26 mouse cellular contexts compared by ENCODE assay signal in the genomic region with DNA sequence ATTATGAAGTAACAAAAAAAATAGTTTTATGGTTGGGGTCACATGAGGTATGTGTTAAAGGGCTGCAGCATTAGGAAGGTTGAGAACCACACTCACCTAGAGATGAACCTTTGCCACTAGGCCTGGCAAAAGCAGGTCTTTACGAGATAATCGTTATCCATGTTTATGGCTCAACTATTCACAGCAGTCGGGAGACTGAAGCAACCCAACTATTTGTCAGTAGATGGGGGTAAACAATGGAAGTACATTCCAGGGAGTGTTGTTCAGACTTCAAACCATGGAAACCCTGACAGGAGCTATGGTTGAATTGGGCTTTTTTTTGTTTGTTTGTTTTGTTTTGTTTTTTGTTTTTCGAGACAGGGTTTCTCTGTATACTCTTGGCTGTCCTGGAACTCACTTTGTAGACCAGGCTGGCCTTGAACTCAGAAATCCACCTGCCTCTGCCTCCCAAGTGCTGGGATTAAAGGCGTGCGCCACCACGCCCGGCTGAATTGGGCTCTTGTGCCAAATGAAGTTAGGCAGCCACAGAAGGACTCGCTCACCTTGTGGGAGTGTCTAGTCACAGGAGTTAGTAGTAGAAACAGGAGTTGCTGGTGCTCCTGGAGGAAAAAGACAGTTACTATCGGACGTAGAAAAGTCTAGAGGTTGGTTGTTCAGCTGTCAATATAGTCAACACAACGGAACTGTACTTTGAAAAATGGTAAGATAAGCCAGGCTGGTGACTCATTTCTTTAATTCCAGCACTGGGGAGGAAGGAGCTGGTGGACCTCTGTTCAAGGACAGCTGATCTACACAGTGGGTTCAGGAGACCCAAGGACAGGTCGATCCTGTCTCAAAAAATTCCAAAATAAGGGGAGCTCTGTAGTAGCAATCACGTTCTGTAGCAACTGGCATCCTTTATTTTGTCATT. TPM values are rescaled to one million over a fixed set of nuclear protein-coding genes. Genes with fewer than 3 reads are reported as not detected.
DNase-seq lines count a peak whose midpoint lies in the region; ATAC-seq and TF ChIP-seq lines count a peak whose summit lies in the region.
"Had no signal": no experiment of that assay in that cellular context is flagged by ENCODE, and none has a peak within 500 bp of the region (broad histone marks: within the 10 kb centered on the region; RNA-seq: fewer than 3 reads in every experiment).

No protein-coding gene starts in this region.

- TF ChIP-seq POLR2A in small intestine, adult 2 months (IDR thresholded peaks at IDR 0.05; ENCODE audit: low read depth, low read length): no peak

- peaks cover 9% of the 10 kb centered on the region; the same call in 1 of the 2 replicates for H3K4me1 ChIP-seq in kidney, embryonic 14.5 days (ENCODE audit: control insufficient read depth, insufficient read depth, low read length)
- peaks cover 11% of the 10 kb centered on the region; the same call in 1 of the 2 replicates for H3K4me1 ChIP-seq in small intestine, adult 2 months (ENCODE audit: control insufficient read depth, insufficient read depth, insufficient read length, low read length)

- H3K27ac ChIP-seq in kidney, embryonic 14.5 days (ENCODE audit: low read depth, low read length): no peak overlapping the region
- peak overlapping the region; percentile 68 for H3K27ac ChIP-seq in small intestine, adult 2 months (ENCODE audit: insufficient read depth, low read depth, low read length)
- H3K27ac ChIP-seq: embryonic facial prominence, embryonic 13.5 days; heart, embryonic 15.5 days; hindbrain, embryonic 12.5 days; kidney, postnatal 0 days; limb, embryonic 15.5 days; midbrain, embryonic 12.5 days; neural tube, embryonic 12.5 days had no signal

- no peak for ATAC-seq in kidney, embryonic 14.5 days (ENCODE audit: low FRiP score, low TSS enrichment)
- ATAC-seq: CD4-positive, CD25-positive, alpha-beta regulatory T cell, adult 4 months; forebrain, embryonic 14.5 days; inflammation-experienced regulatory T-cells, adult 6 months had no signal

- no peak overlapping the region for H3K4me3 ChIP-seq in kidney, embryonic 14.5 days (ENCODE audit: low read length)
- H3K4me3 ChIP-seq in small intestine, adult 2 months (ENCODE audit: low read depth, low read length): no peak overlapping the region
- H3K4me3 ChIP-seq: embryonic facial prominence, embryonic 13.5 days; heart, embryonic 15.5 days; hindbrain, embryonic 12.5 days; limb, embryonic 15.5 days; midbrain, embryonic 12.5 days; neural tube, embryonic 12.5 days had no signal

- intact Hi-C loops in left cerebral cortex, postnatal 4 days (cut with DNase I): no loop called here
- intact Hi-C loops in heart, postnatal 10 days (cut with DNase I): no loop called here

- H3K9ac ChIP-seq in kidney, embryonic 14.5 days (ENCODE audit: low read depth, low read length): no peak overlapping the region
- H3K9ac ChIP-seq: embryonic facial prominence, embryonic 13.5 days; heart, embryonic 15.5 days; hindbrain, embryonic 12.5 days; limb, embryonic 15.5 days; midbrain, embryonic 12.5 days; neural tube, embryonic 12.5 days had no signal

- TF ChIP-seq CTCF in small intestine, adult 2 months (IDR thresholded peaks at IDR 0.05; ENCODE audit: extremely low read depth, insufficient read length, insufficient replicate concordance, low read depth, low read length): no peak

- H3K27me3 ChIP-seq in kidney, embryonic 14.5 days (ENCODE audit: control insufficient read depth, insufficient read depth, low read length): no peaks in the 10 kb centered on the region
- no peaks in the 10 kb centered on the region for H3K27me3 ChIP-seq in small intestine, adult 2 months (ENCODE audit: control insufficient read depth, insufficient read depth, low read length)
- H3K27me3 ChIP-seq: embryonic facial prominence, embryonic 13.5 days; heart, embryonic 15.5 days; hindbrain, embryonic 12.5 days; limb, embryonic 15.5 days; midbrain, embryonic 12.5 days; neural tube, embryonic 12.5 days had no signal

- no peaks in the 10 kb centered on the region for H3K9me3 ChIP-seq in kidney, embryonic 14.5 days (ENCODE audit: control insufficient read depth, low read length)
- H3K9me3 ChIP-seq: embryonic facial prominence, embryonic 13.5 days; heart, embryonic 15.5 days; hindbrain, embryonic 12.5 days; limb, embryonic 15.5 days; midbrain, embryonic 12.5 days; neural tube, embryonic 12.5 days had no signal

- no peak overlapping the region for H3K4me2 ChIP-seq in kidney, embryonic 14.5 days (replicated peaks; ENCODE audit: low read depth, low read length)
- H3K4me2 ChIP-seq: embryonic facial prominence, embryonic 13.5 days; heart, embryonic 15.5 days; hindbrain, embryonic 12.5 days; limb, embryonic 15.5 days; midbrain, embryonic 12.5 days; neural tube, embryonic 12.5 days had no signal

- H3K36me3 ChIP-seq in kidney, embryonic 14.5 days (ENCODE audit: control insufficient read depth, insufficient read depth, low read length): peaks cover 32% of the 10 kb centered on the region
- H3K36me3 ChIP-seq in small intestine, adult 2 months (ENCODE audit: control insufficient read depth, insufficient read depth, low read length): peaks cover 25% of the 10 kb centered on the region

- DNase-seq in adrenal gland, adult (ENCODE audit: inconsistent age in 2 of 2, low spot score in 1 of 2): peak; percentile 54 to 78
- DNase-seq in adrenal gland, postnatal 4 days (ENCODE audit: low spot score in 2 of 2): no peak
- DNase-seq in kidney, adult 9 months: peak; percentile 36
- peak; percentile 86 for DNase-seq in R1 (ENCODE audit: low read depth, low spot score)
- no peak for DNase-seq in left cerebral cortex, postnatal 4 days
- DNase-seq in heart, postnatal 10 days: no peak
- DNase-seq: cerebellum, adult 9-11 months; gastrocnemius, postnatal 14 days; layer of hippocampus, postnatal 36 days; right cerebral cortex, adult 18-20 months; thymus, postnatal 4 days had no signal

- 89% methylated on average over 14 of the region's 14 CpGs for WGBS in kidney, embryonic 14.5 days
- WGBS in small intestine, adult 2 months: 42% methylated on average over 14 of the region's 14 CpGs

RNA-seq across cellular contexts. Expression of gene Atf1, which starts 4.3 kb away (rescaled TPM):
- 10 to 100 TPM; 86.2 to 89.7 TPM for total RNA-seq in adrenal gland, postnatal 4 days (2021)
- polyA plus RNA-seq in kidney, embryonic 14.5 days (2014; fragmentation: Nextera tagmentation; extraction: Ambion mirVana): 48.4 and 57.8 TPM in 2 replicates
- 24.4 and 41.8 TPM in 2 replicates for polyA plus RNA-seq in small intestine, adult 2 months (2012; rRNA removed)
- total RNA-seq in left cerebral cortex, postnatal 4 days (2021): 10 to 100 TPM; 17.1 to 23.4 TPM
- 10 to 100 TPM; 45.8 to 52.5 TPM for total RNA-seq in heart, postnatal 10 days (2021)

RNA-seq across cellular contexts. Expression of gene Tmprss12, which starts 48.8 kb away (rescaled TPM):
- not detected for total RNA-seq in adrenal gland, postnatal 4 days (2021)
- not detected in 2 replicates for polyA plus RNA-seq in kidney, embryonic 14.5 days (2014; fragmentation: Nextera tagmentation; extraction: Ambion mirVana)
- not detected in 2 replicates for polyA plus RNA-seq in small intestine, adult 2 months (2012; rRNA removed)
- total RNA-seq in left cerebral cortex, postnatal 4 days (2021): not detected
- not detected for total RNA-seq in heart, postnatal 10 days (2021)
- total RNA-seq: gastrocnemius, postnatal 14 days; heart, adult 8-10 months; layer of hippocampus, postnatal 36 days; left cerebral cortex, postnatal 25 days had no signal
- polyA plus RNA-seq: CD4-positive, CD25-positive, alpha-beta regulatory T cell, adult 4 months; embryonic facial prominence, embryonic 13.5 days; forebrain, embryonic 14.5 days; heart, embryonic 15.5 days; hindbrain, embryonic 12.5 days; inflammation-experienced regulatory T-cells, adult 6 months; kidney, postnatal 0 days; limb, embryonic 15.5 days; lung, embryonic 16.5 days; midbrain, embryonic 12.5 days; neural tube, embryonic 12.5 days had no signal

Comparison
In these comparisons a context has a peak if more than half of its experiments do, and no peak if none do; other contexts are left out.
1. DNase-seq: peak in adrenal gland, adult (2 of 2), kidney, adult 9 months (single experiment) and R1 (single experiment); none in adrenal gland, postnatal 4 days (0 of 2), left cerebral cortex, postnatal 4 days (single experiment) and heart, postnatal 10 days (0 of 2).